Comparison of ENCODE assay signal across 8 mouse cellular contexts in genomic region chr3:97901586-97901985, GRCm38 (mm10). TPM values are rescaled to one million over a fixed set of nuclear protein-coding genes. Genes with fewer than 3 reads are reported as not detected.
DNase-seq lines count a peak whose midpoint lies in the region; ATAC-seq lines count a peak whose summit lies in the region.

No protein-coding gene starts in this region.

- WGBS in heart, embryonic 14.5 days: 10% methylated on average over 5 of the region's 5 CpGs
- WGBS in hindbrain, embryonic 12.5 days: 17% methylated on average over 5 of the region's 5 CpGs
- 18% methylated on average over 5 of the region's 5 CpGs for WGBS in midbrain, embryonic 12.5 days

- H3K4me1 ChIP-seq in heart, embryonic 14.5 days (ENCODE audit: control insufficient read depth in 2 of 2, insufficient read depth in 2 of 2, low read length in 2 of 2): peaks cover 7 to 25% of the 10 kb centered on the region in 2 experiments
- H3K4me1 ChIP-seq in hindbrain, embryonic 12.5 days: peaks cover 13% of the 10 kb centered on the region
- H3K4me1 ChIP-seq in midbrain, embryonic 12.5 days: peaks cover 16% of the 10 kb centered on the region

- no peak for ATAC-seq in heart, embryonic 14.5 days (ENCODE audit: insufficient number of reproducible peaks, insufficient read depth, low FRiP score, low read depth)
- ATAC-seq in hindbrain, embryonic 12.5 days (ENCODE audit: low FRiP score): no peak; the same call in 1 of the 2 replicates
- ATAC-seq in midbrain, embryonic 12.5 days (ENCODE audit: low FRiP score, low read depth): no peak

- H3K9me3 ChIP-seq in heart, embryonic 14.5 days (ENCODE audit: control insufficient read depth, low read length): no peaks in the 10 kb centered on the region
- no peaks in the 10 kb centered on the region for H3K9me3 ChIP-seq in hindbrain, embryonic 12.5 days (replicated peaks)
- no peaks in the 10 kb centered on the region for H3K9me3 ChIP-seq in midbrain, embryonic 12.5 days

- peak overlapping the region; percentile 79 to 99 for H3K4me3 ChIP-seq in heart, embryonic 14.5 days (ENCODE audit: control insufficient read depth in 1 of 2, insufficient read depth in 1 of 2, low read depth in 1 of 2, low read length in 2 of 2)
- peak overlapping the region; percentile 85 for H3K4me3 ChIP-seq in hindbrain, embryonic 12.5 days
- peak overlapping the region; percentile 80 for H3K4me3 ChIP-seq in midbrain, embryonic 12.5 days

- no peaks in the 10 kb centered on the region for H3K36me3 ChIP-seq in heart, embryonic 14.5 days (ENCODE audit: control insufficient read depth, insufficient read depth, low read length)
- H3K36me3 ChIP-seq in hindbrain, embryonic 12.5 days: no peaks in the 10 kb centered on the region
- H3K36me3 ChIP-seq in midbrain, embryonic 12.5 days: no peaks in the 10 kb centered on the region

- peak overlapping the region; percentile 97 for H3K9ac ChIP-seq in heart, embryonic 14.5 days (ENCODE audit: low read length)
- peak overlapping the region; percentile 86 for H3K9ac ChIP-seq in hindbrain, embryonic 12.5 days
- H3K9ac ChIP-seq in midbrain, embryonic 12.5 days (replicated peaks): peak overlapping the region; percentile 91

- DNase-seq in heart, postnatal 4 days: no peak
- DNase-seq in MEL-GATA-1-ER (ENCODE audit: extremely low read depth, low read depth): peak; percentile 51
- no peak for DNase-seq in layer of hippocampus, postnatal 36 days
- DNase-seq in left cerebral cortex, adult 11 months (ENCODE audit: low spot score): no peak
- DNase-seq in right cerebral cortex, adult 18-20 months: no peak

- peak overlapping the region; percentile 38 to 67; a peak in 3 of 4 replicates for H3K27ac ChIP-seq in heart, embryonic 14.5 days (replicated peaks in 1 of 2; ENCODE audit: control insufficient read depth in 1 of 2, insufficient read depth in 1 of 2, low read depth in 2 of 2, low read length in 2 of 2)
- no peak overlapping the region for H3K27ac ChIP-seq in hindbrain, embryonic 12.5 days
- no peak overlapping the region for H3K27ac ChIP-seq in midbrain, embryonic 12.5 days (replicated peaks)

- no peaks in the 10 kb centered on the region for H3K27me3 ChIP-seq in heart, embryonic 14.5 days (ENCODE audit: control insufficient read depth, insufficient read depth, low read length)
- no peaks in the 10 kb centered on the region for H3K27me3 ChIP-seq in hindbrain, embryonic 12.5 days
- H3K27me3 ChIP-seq in midbrain, embryonic 12.5 days: no peaks in the 10 kb centered on the region

- H3K4me2 ChIP-seq in heart, embryonic 14.5 days (ENCODE audit: low read length): peak overlapping the region; percentile 85
- H3K4me2 ChIP-seq in hindbrain, embryonic 12.5 days (replicated peaks): peak overlapping the region; percentile 77
- H3K4me2 ChIP-seq in midbrain, embryonic 12.5 days (replicated peaks): peak overlapping the region; percentile 82

RNA-seq across cellular contexts. Expression of gene Sec22b, which starts 0.6 kb away (rescaled TPM):
- 131 and 136 TPM in 2 replicates for polyA plus RNA-seq in heart, embryonic 14.5 days (2014; fragmentation: Nextera tagmentation; extraction: Ambion mirVana)
- total RNA-seq in heart, postnatal 4 days (2021): 10 to 100 TPM; 62.4 to 63.3 TPM
- polyA plus RNA-seq in hindbrain, embryonic 12.5 days (2016; fragmentation: Nextera tagmentation; extraction: Ambion mirVana): 104 and 114 TPM in 2 replicates
- 98.7 and 101 TPM in 2 replicates for polyA plus RNA-seq in midbrain, embryonic 12.5 days (2016; fragmentation: Nextera tagmentation; extraction: Ambion mirVana)
- total RNA-seq in layer of hippocampus, postnatal 36 days (2021): 10 to 100 TPM; 79.1 to 83.4 TPM

RNA-seq across cellular contexts. Expression of gene Pde4dip, which starts 13.1 kb away (rescaled TPM):
- 99.4 and 112 TPM in 2 replicates for polyA plus RNA-seq in heart, embryonic 14.5 days (2014; fragmentation: Nextera tagmentation; extraction: Ambion mirVana)
- total RNA-seq in heart, postnatal 4 days (2021): 100 to 1,000 TPM; 632 to 678 TPM
- polyA plus RNA-seq in hindbrain, embryonic 12.5 days (2016; fragmentation: Nextera tagmentation; extraction: Ambion mirVana): 50.7 and 54.9 TPM in 2 replicates
- 38.1 and 39.9 TPM in 2 replicates for polyA plus RNA-seq in midbrain, embryonic 12.5 days (2016; fragmentation: Nextera tagmentation; extraction: Ambion mirVana)
- 100 to 1,000 TPM; 223 to 235 TPM for total RNA-seq in layer of hippocampus, postnatal 36 days (2021)

Comparison
In these comparisons a context has a peak if more than half of its experiments do, and no peak if none do; other contexts are left out.
1. H3K27ac ChIP-seq: peak in heart, embryonic 14.5 days (2 of 2); none in hindbrain, embryonic 12.5 days (single experiment) and midbrain, embryonic 12.5 days (single experiment).
2. Peak in every context shown above with its lines, with median percentiles within 50 percentile points of each other: H3K4me2 ChIP-seq, H3K4me3 ChIP-seq and H3K9ac ChIP-seq.